Mouse (Mus musculus) cortical plate, adult 2 months (tissue): ENCODE measurements around the gene Lpp.

Source experiments
- CTCF ChIP-seq: fragments of 200-500 bp; IDR thresholded peaks from 2 replicates; pipeline ENCODE4 v1.5.1; 2011; ENCODE audit warnings: mild to moderate bottlenecking, control low read depth, low read length; ENCODE audit not compliant: insufficient read depth; ENCODE audit errors: extremely low read depth
- POLR2A ChIP-seq: fragments of 200-500 bp; IDR thresholded peaks from 2 replicates; pipeline ENCODE4 v1.6.1; 2011; ENCODE audit warnings: mild to moderate bottlenecking, low read length, control low read depth; ENCODE audit not compliant: insufficient read depth; ENCODE audit errors: extremely low read depth

GRCm38 (mm10) chr16:24517501-24518042 is 124.3 kb downstream of the Lpp start:
- no peak for TF ChIP-seq POLR2A
- no peak for TF ChIP-seq CTCF
